Mouse (Mus musculus) WW6 (cell line): ENCODE results near the gene Stub1.
"Not testable (repeated sequence)": the region's sequence is repeated elsewhere in the genome, so short reads cannot be mapped to it uniquely, and the experiment has no call there.

ENCODE experiments used
- DNase-seq: peaks from one replicate; pipeline ENCODE4 v3.0.0-alpha.2; 2013; ENCODE audit warnings: low read depth, low spot score

The Stub1 gene

DNA sequence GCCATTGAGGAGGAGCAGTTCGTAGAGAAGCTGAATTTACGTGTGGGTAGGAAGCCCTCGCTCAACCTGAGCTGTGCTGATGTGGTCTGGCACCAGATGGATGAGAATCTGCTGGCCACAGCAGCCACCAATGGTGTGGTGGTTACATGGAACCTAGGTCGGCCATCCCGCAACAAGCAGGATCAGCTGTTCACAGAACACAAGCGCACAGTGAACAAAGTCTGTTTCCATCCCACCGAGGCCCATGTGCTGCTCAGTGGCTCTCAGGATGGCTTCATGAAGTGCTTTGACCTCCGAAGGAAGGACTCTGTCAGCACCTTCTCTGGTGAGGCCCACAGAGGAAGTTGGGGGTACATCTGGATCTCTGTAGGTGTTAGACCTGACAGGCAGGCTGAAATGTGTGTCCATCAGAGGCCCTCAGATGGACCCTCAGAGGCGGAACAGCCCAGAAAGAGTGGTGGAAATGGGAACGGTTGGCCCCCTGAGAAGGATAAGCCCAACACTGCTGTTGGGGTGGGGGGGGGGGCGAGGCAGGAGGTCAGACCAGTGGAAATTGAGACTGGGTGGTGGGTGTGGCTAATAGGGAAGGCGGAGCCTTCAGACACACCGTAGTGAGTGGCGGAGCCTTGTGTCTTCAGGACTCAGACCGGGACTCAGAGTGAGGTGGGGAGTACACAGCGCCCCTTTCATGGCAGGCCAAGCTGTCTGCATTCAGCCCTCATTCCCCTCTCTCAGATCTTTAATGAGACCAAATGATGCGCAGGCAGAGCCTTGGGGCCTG lies 8.7 kb downstream of the Stub1 start:
- DNase-seq: no peak

DNA sequence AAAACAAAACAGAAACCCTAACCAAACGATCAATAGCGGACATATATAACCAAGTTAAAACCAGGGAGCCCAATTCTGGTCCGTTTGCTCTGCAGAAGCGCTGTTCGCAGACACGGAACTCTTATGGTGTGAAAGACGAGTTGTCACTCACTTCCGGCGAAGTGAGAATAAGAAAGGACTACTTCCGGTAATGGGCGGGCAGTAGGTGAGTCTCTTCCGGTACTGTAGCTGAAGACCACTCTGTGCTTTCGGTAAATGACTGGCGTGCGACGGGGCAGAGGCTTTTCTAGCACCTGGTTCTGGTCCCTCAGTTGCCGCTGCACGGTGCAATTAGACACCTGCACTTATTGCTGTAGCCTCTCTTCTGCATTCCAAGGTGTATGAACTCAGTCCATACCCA lies 9.8 kb downstream of the Stub1 start, which contains the start of gene Wdr24:
Gene Wdr24 (plus strand): TSS at position 176 of the 400 bp plus-strand sequence.
- no peak for DNase-seq

DNA sequence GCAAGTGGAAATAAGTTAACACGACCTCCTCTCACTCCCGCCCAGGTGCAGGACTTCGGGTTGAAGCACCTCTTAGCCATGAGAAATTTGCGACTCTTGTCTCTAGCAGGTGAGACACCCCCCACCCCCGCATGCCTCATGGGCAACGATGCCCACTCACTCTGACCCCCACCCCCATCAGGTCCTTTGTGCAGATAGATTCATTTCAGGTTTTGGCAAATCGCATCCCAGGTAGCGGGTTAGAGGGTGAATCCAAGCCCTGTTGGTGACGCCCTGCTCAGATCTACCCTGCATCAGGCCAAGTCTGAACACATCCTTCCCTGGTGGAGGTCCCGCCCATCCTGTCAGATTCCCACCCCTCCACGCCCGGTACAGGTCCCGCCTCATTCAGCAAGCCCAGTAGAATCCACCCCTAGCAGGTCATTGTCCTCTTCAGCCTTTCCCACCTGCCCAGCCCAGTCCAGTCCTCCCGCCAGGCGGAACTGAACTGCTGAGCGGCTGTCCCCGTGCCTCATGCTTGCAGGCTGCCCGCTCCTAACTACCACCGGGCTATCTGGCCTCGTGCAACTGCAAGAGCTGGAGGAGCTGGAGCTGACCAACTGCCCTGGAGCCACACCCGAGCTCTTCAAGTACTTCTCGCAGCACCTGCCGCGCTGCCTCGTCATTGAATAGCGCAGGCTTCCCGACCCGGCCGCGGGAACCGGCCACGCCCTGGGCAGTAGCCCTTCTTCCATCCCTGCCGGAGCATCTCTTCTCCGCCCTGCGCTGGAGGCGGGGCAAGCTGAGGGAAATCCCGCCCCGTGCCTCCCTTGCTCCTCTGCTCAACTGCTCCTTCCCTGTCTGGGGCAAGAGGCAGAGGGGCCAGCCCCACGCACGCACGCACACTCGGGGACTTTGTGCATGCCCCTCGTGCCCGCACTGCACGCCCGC lies 14.1 kb downstream of the Stub1 start:
- DNase-seq: no peak

DNA sequence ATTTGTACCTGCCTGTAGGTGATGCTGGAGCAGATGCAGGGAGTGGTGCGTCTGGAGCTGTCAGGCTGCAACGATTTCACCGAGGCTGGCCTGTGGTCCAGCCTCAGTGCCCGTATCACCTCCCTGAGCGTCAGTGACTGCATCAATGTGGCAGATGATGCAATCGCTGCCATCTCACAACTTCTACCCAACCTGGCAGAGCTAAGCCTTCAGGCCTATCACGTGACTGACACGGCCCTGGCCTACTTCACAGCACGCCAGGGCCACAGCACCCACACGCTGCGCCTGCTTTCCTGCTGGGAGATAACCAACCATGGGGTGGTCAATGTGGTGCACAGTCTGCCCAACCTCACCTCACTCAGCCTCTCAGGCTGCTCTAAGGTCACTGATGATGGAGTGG lies 15.5 kb downstream of the Stub1 start:
- no peak for DNase-seq

DNA sequence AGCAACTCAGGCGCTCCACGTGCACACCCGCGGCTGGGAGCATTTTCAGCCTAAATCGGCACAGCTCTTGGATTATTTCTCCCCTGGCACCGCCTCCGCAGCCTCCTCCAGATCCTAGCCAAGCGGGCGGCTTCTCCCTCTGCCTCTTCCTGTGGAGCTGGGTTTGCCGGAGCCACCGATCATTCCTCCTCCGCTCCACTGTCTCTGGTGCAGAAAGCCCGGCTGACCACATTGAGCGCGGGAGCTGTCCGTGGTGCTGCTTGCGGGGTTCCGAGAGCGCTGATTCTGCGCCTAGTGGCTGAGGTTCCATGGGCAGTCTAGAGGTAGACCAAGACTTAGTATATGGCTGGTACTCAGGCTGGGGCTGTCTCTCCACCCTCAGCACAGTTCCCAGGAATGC lies 19.7 kb downstream of the Stub1 start:
- DNase-seq: no peak

DNA sequence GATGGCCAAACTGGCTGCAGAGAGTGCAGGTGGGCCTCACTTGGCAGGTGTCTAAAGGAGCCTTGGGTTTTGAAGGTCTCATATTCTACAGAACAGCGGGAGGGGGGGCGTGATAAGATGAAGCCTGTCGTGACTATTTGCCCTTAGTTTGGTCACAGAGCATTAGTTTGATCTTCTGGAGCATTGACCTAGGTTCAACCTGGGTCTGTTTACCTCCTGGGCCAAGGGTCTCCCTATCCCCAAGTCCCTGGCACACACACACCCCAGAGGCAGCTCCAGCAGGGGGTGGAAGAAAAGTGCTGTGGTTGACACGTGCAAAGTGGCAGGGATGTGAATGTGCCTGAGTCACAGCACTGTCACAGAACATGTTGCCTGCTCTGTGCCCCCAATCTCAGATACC lies 22.3 kb downstream of the Stub1 start:
- DNase-seq: no peak

DNA sequence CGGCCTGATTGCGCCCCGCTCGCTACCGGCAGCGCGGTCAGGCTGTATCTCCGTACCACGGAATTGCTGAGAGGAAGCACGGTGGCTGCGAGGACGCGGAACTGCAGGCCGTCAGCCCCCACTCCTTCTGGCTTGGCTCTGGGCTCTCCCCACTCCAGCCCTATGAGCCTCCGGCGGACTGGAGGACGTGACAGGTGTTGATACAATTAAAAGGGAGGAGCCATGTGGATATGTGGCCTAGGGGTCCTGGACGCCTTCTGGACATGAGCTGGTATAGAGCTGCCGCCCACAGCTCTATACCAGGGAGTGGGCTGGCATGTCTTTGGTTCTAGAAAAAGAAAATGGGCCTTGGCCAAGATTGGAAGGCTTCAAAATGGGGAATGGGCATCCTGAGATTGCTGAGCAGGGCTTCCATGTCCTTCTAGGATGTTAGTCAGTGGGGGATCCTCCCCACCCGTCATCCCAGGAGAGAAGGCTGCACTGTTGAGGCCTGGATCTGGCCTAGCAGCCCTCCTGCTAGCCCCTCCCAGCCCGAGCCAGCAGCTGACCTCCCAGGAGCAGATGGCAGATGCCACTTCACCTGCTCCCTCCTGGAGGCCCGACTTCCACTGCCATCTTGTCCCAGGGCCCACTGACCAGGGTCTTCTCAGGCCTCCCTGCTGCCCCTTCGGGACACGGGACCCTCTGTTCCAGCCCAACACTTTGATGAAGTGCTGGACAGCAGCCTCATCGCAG lies 23.4 kb downstream of the Stub1 start:
- DNase-seq: no peak

DNA sequence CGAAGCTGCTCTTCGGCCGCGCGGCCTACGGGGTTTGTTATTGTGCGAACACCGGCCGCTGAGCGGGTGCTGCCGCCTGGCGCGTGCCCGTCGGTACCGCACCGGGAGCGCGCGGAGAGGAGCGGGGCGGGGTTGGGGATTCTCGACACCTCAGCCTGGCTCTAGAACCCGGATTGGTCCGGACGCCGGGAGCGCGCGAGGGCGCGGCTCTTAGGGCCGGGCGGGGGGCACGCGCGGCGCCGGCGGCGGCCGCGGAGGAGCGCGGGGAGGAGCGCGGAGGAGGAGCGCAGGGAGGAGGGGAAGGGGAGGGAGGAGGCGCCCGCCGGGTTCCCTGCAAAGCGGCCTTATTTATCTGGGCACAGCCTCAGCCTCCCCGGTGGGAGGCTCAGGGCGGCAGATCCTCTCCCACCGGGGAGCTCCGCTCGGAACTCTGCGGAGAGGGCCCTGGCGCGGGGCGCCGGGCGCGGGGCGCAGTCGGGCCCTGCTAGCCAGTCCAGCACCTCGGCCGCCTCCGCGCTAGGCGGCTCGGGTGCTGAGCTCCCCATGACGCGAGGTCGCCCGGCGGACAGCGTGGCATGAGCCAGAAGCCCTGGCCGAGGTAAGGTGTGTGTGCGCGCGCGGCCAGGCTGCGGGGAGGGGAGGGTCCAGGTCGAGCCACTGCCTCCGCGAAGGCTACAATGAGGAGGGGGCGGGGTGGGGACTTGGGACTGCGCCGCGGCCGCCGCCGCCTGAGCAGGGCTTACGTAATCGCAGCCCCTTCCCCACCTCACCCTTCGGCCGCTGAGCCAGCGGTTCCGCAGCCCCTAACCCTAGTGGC lies 24.2 kb downstream of the Stub1 start, which contains the start of gene Fbxl16:
Gene Fbxl16 (plus strand): TSS at position 297 of the 817 bp plus-strand sequence.
- no peak for DNase-seq

DNA sequence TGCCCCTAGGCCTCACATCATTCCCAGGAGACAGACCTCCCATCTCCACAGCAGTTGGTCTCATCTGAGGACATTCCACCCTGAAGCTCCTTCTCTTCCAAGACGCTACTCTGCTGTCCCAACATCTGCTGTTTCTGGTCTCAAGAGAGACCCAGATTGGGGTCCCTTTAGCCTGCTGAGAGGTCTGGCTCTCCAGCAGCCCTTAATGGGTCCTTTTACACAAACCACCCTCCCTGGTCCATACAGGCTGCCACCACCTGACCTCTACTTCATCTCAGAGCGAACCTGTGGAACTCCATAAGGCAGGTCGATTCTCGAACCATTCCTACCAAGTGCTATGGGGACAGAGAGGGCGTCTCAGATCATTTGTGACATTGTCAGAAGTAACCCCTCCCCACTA lies 25.2 kb downstream of the Stub1 start:
- DNase-seq: no peak

DNA sequence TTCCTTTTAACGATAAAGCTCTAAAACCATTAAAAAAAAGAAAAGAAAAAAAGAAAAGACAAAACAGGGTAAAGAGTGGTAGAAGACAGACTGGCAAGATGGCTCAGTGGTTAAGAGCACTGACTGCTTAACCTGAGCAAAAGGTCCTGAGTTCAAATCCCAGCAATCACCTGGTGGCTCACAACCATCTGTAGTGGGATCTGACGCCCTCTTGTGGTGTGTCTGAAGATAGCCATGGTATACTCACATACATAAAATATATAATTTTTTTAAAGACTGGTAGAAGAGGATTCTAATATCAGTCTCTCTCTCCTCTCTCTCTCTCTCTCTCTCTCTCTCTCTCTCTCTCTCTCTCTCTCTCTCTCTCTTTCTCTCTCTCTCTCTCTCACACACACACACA lies 25.8 kb downstream of the Stub1 start:
- DNase-seq: not testable (repeated sequence)

DNA sequence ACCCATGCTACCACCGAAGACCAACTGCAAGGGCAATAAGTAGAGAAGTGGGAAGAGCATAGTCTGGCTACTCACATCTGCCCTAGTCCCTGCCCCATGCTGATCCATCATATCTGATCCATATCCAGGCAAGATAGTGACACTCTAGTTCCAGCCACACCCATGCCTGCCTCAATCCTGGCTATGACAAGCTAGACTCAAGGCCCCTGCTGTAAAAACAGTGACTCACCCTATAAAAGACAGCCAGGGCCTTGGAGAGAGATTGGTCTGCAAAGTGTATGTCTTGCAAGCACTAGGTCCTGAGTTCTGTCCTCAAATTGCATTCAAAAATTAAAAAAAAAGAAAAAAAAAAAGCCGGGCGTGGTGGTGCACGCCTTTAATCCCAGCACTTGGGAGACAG lies 26.7 kb downstream of the Stub1 start:
- DNase-seq: no peak

DNA sequence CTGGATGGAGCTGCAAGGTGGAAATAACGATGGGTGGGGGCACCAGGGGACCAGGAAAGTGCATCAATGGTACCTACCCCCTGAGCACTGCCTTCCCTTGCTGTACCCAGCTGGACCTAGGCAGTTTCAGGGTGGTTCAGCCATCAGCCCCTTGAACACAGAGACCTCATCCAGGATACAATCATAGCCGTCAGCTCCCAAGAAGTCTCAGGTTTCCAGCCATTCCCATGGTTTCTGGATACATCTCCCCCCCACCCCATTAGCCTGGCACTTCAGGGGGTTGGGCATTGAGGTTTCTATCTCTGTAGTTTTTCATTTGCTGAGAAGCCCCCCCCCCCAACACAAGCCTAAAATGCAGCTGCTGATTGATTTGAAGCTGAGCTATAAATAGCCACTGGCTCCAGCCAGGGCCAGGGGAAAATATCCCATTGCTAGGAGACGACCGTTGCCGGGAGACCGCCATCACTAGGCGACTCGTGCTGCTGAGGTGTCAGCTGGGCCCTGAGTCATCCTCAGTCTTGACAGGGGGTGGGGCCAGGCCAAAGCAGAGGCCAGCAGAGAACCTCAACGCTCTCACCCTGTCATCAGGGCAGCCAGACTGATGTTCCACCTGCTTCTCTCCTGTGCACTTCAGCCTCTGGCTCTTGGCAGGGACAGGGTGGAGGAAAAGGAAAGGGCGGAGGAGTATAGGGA lies 30.2 kb downstream of the Stub1 start:
- DNase-seq: no peak

DNA sequence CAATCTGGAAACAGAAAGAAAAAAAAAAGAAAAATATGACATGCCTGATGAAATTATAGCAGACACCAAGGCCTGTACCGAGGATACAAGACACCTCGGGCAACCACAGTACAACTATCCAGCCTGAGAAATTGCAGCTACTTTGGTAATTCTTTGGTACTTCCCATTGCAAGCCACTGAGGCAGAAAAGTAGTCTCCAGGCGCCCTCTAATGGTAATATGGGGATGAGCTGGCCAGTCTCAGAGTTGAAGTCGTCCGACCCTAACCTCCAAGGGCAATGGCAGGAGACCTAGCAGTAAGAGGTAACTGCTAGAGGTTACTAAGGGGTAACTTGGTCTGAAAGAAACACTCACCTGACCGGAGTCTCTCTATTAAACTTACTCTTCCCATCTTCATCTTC lies 32.2 kb downstream of the Stub1 start:
- no peak for DNase-seq

DNA sequence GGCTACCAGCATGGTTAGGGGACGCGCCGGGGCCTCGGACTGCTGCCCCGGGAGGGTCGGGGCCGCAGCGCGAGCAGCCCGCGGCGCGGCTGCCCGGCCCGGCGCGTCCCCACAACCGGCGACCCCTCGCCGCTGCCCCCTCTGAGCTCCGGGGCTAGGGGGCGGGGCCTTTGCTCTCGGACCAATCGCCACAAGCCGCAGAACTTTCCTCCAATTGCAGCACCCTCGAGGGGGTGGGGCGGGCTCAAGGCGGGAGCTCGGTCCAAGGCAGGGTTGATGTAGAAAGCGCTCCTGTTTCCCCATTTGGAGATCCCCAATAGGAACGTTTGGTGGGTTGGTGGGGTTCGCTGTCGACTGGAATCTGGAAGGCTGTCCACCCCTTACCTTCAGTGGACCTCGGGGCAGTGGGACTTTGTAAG lies 36.2 kb downstream of the Stub1 start, which contains the start of gene Metrn:
Gene Metrn (minus strand): TSS at position 186 of the 419 bp plus-strand sequence.
- no peak for DNase-seq

DNA sequence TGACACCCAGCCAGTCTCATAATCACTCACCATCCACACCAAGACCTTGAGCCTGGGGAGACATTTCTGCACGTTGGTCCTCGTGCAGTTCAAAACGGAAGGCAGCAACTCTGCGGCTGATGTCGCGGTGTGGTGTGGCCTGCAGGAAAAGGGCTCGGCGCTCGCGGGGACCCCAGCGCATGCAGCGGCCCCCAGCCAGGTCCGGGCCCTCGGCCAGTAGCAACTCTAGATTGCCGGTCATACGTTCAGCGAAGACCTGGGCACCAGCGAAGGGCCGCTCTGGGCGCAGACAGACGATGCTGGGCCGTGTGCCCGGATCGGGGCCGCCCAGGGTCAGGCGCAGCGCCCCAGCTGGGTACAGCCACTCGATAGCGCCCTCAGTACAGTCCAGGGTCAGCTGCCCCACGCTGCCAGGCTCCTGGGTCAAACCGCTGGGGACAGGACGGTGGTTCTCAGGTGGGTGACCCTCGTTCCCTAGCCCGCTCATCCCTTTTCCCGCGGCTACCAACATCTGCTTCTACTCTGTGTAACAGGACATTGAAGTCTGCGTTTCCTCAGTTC lies 36.9 kb downstream of the Stub1 start:
- no peak for DNase-seq

DNA sequence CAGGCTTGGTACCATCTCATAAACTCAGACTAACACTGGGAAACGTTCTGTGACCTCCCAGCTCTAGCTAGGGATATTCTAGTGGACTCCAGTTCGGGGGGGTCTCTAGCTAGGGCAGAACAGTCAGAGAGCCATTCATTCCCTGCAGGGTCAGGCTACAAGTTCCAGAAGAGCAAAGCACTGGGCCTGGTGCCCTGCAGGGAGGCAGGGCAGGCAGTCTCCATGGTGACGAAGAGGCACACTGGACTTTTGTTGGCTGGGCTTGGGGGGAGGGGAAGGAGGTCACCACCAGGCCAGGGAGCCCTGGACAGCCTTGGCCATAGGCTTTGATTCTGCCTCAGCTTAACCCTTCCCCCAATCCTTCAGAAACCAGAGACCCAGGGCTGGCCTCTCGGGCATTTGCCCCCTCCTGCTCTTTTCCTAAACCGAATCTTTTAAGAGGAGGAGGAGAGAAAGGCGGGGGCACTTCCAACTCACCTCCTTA lies 37.6 kb downstream of the Stub1 start, which contains the start of gene AC134908.4:
Gene AC134908.4 (minus strand): TSS at position 51 of the 484 bp plus-strand sequence.
- DNase-seq: no peak

DNA sequence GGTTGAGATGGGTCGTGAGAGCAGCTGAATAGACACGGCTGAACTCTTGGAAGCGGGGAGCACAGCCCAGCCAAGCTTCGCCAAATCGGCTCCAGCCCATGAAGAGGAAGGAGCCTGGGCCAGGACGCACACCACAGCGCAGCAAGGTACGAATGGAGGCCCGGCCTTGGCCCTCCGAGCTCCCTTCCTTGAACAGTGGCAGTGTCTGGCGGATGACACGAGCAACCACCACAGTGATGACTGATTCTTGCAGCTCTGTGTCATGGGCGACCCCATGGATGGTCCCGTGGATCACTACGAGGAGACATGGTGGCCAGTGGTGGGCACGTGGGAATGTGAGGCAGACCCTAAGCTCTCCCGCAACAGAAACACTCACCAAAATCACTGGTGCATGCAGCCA lies 38.2 kb downstream of the Stub1 start:
- DNase-seq: no peak

DNA sequence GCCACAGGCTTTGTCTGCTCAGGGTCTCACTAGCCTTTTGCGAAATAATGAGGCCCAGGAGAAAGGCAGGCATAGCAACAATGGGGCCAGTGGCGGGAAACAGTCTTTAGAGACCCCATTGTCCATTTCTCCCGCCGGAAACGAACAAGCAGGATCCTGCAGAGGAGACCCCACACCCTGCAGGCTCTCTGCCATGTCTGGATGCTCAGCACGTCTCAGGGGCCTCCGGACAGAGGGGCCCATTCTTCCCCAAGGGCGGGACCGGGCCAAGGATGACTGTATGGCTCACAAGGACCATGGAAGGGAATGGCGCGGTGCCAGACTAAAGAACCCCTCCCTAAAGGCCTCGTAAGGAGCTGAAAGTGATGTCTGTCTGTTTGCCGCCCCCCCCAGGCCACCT lies 39.0 kb downstream of the Stub1 start:
- DNase-seq: no peak

DNA sequence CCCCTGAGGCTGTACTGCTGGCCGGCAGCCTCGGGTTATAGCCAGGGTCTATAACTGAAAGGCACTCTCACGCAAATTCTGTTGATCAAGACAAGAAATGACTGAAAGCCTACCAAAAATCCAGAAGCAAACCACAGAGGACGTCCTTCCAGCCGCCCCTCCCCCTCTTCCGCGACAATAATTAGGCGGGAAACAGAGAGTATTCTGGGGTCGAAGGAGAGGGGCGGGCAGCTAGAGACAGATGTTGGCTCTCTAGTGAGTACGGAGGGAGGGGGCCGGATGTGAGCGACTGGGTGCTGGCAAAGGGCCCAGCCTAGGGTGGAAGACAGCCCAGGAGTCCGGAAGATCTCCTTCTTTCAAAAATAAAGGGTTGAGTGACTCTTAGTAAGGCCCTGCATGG lies 40.6 kb downstream of the Stub1 start, which contains the start of gene Fam173a:
Gene Fam173a (minus strand): TSS at position 287 of the 400 bp plus-strand sequence.
- no peak for DNase-seq
